Mouse (Mus musculus): ENCODE measurements around the gene Rpp25. TPM values are rescaled to one million over a fixed set of nuclear protein-coding genes. Genes with fewer than 3 reads are reported as not detected.

Gene Rpp25
- 0.40 and 1.1 TPM in 2 replicates for polyA plus RNA-seq (2015; fragmentation: Nextera tagmentation; extraction: Ambion mirVana)

DNA sequence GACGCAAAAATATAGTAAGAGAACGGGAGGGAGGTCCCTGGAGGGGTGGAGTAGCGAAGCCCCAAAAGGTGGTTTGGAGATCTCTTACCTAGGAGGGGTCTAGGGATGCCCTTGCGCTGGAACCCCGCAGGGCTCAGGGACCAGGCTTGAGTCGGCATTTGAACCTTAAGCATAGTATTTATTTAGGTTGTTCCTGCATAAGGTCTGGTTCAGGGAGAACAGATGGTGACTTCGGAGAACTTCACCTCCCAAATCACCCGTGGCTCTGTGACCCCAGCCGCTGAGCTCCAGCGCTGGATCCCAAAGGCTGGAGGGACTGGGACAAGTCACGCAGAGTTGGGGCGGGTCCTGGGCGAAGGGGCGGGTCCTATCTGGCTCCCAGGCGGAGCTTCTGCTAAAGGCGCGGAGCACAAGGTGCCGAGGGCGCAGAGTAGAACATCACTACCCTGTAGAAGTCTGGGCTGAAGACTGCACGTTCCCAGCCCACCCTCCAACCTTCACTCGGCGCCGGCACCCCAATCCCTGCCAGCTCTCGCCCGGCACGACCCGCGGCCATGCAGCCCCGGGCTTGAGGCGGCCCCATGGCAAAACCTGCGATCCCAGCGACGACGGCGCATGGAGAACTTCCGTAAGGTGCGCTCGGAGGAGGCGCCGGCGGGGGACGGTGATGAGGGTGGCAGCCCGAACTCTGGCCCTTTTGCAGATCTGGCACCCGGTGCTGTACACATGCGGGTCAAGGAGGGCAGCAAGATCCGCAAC, at the start of gene Rpp25:
Gene Rpp25, plus strand, starts transcription at position 405 of the 759 bp plus-strand sequence.
- Histone ChIP-seq H3K4me1 (peaks cover 32% of the 10 kb centered on the region), H3K4me3 (peak within 1 kb of the TSS; percentile 49), H3K9me3 (no peaks in the 10 kb centered on the region), H3K4me2 (peak within 1 kb of the TSS; percentile 98), H3K9ac (peak within 1 kb of the TSS; percentile 23; the same call in 1 of the 2 replicates), H3K27ac (no peak within 1 kb of the TSS), H3K36me3 (no peaks in the 10 kb centered on the region), H3K27me3 (peaks cover 78% of the 10 kb centered on the region)
- peak; percentile 21; the same call in 1 of the 2 replicates for ATAC-seq (ENCODE audit: insufficient number of reproducible peaks, low FRiP score, low TSS enrichment, low read depth)
- under 1% methylated on average over 46 of the region's 46 CpGs for WGBS

DNA sequence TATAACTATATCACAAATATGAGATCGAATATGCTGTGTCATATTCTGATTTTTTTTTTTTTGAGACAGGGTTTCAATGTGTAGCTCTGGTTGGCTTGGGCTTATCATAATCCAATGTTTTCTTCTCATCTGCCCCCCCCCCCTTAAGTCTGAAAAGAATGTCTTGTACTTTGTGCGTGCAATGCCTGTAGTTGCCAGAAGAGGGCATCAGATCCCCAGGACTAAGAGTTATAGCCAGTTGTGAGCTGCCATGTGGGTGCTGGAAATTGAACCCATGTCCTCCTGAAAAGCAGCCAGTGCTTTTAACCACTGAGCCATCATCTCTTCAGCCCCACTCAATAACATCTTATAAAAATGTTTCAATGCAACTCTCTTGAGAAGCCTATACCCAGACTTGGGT, 44.1 kb upstream of the Rpp25 start:
- H3K9me3 ChIP-seq, result no peaks in the 10 kb centered on the region
- no peaks in the 10 kb centered on the region for H3K27me3 ChIP-seq
- H3K4me2 ChIP-seq, result no peak overlapping the region
- no peak overlapping the region for H3K4me3 ChIP-seq
- no peak overlapping the region for H3K9ac ChIP-seq
- ATAC-seq (ENCODE audit: insufficient number of reproducible peaks, low FRiP score, low TSS enrichment, low read depth), result no peak
- H3K4me1 ChIP-seq, result no peaks in the 10 kb centered on the region
- 96% methylated on average over 2 of the region's 2 CpGs for WGBS
- H3K27ac ChIP-seq, result no peak overlapping the region
- H3K36me3 ChIP-seq, result no peaks in the 10 kb centered on the region

DNA sequence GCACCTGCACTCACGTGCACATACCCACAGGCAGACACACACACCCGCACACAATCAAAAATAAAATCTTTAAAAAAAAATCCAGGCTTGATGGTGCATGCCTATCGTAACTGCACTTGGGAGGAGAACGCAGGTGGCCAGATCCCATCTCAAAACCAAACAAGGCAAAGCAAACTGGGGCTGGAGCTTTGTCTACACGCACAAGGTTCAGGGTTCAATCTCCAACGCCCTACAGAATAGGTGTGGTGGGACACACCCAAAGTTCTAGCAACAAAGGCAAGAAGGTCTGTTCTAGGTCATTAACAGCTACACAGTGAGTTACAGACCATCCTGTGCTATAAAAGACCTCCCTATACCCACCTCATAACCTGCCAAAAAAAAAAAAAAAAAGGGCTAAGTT, 41.0 kb upstream of the Rpp25 start:
- 69% methylated on average over 6 of the region's 6 CpGs for WGBS
- no peaks in the 10 kb centered on the region for H3K9me3 ChIP-seq
- no peak for ATAC-seq (ENCODE audit: insufficient number of reproducible peaks, low FRiP score, low TSS enrichment, low read depth)

DNA sequence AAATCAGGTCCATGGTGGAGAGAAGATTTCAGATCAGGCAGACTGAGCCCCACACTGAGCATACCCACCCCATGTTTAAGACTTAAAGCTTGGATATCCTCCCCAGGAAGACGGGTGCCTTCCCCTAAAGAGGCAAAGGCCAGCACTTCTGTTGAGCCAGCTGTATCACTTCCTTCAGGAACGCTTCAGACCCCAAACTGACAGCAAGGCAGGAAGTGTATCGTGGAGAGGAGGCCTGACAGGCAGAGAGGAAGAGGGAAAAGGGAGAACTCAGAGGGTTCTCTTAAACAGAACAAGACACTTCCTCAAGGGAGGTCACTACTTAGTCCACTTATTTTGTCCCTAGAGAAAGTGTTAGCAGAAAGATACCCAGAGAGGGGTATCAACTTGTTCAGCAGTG, 37.7 kb upstream of the Rpp25 start:
- H3K36me3 ChIP-seq, result no peaks in the 10 kb centered on the region
- 70% methylated on average over 3 of the region's 3 CpGs for WGBS
- no peak overlapping the region for H3K27ac ChIP-seq
- H3K27me3 ChIP-seq, result no peaks in the 10 kb centered on the region
- H3K9ac ChIP-seq, result no peak overlapping the region
- peaks cover 16% of the 10 kb centered on the region for H3K4me1 ChIP-seq
- ATAC-seq (ENCODE audit: insufficient number of reproducible peaks, low FRiP score, low TSS enrichment, low read depth), result no peak
- no peak overlapping the region for H3K4me3 ChIP-seq
- H3K4me2 ChIP-seq, result no peak overlapping the region
- no peaks in the 10 kb centered on the region for H3K9me3 ChIP-seq

More for the DNA sequence above, 41.0 kb upstream of the Rpp25 start:
- Histone ChIP-seq H3K4me3 (no peak overlapping the region), H3K27me3 (no peaks in the 10 kb centered on the region), H3K36me3 (no peaks in the 10 kb centered on the region), H3K4me2 (no peak overlapping the region), H3K27ac (no peak overlapping the region), H3K4me1 (peaks cover 11% of the 10 kb centered on the region), H3K9ac (no peak overlapping the region)

DNA sequence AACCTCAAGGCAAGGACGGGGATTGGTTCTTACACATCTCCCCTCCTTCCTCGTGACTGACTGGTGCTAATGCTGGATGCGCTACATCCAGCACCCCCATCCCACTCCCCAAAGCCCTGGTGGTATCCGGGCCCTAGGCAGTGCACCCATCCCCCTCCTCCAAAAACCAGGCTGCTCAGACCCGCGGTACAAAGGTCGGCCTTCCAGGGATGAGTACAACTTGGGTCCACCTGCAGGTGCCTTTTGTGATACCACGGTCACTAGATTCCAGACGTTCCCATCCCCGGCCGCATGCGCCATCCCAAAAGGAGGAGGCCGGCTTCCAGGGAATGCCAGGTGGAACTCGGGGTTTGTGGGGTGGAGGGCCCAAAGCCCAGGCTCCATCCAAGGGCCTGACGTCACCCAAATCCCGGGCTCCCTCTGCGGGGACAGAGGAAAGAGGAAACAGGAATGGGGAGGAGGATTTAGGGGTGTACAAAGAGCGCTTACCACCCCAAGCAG, 36.5 kb upstream of the Rpp25 start:
- no peaks in the 10 kb centered on the region for H3K27me3 ChIP-seq
- no peaks in the 10 kb centered on the region for H3K36me3 ChIP-seq
- no peak overlapping the region for H3K27ac ChIP-seq
- no peaks in the 10 kb centered on the region for H3K9me3 ChIP-seq
- H3K4me1 ChIP-seq, result peaks cover 16% of the 10 kb centered on the region
- peak overlapping the region; percentile 70 for H3K4me3 ChIP-seq
- H3K9ac ChIP-seq, result peak overlapping the region; percentile 56
- 2% methylated on average over 18 of the region's 18 CpGs for WGBS
- ATAC-seq (ENCODE audit: insufficient number of reproducible peaks, low FRiP score, low TSS enrichment, low read depth), result 0 out of 2 replicates have a peak, but pooled peaks have one; percentile 15
- H3K4me2 ChIP-seq, result peak overlapping the region; percentile 93

DNA sequence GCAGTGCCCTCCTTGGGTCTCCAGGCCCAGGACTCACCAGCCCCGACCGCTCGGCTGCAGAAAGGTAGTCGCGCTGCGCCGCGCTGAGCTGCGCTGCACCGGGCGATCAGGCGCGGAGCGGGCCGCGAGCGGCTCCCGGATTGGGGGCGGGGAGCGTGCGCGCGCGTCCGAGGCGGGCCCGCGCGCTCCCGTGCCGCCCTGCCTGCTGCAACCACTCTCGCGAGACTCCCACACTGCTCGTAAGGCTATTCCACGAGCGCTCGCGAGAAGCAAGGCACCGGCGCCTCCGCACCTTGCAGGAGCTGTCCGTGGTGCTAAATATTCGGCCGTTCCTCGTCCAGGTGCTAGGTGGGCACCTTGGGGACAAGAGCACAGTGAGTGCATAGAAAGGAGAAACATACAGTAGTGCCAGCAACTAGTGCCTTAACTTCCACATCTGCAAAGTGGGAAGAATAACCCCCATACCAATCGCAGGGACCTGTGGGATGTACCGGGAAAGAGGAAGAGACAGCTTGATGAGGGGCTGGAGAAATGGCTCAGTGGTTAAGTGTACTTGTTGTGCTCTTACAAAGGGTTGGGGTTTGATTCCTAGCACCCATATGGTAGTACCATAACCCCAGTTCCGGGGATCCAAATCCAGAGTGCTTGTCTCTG, 35.8 kb upstream of the Rpp25 start, which contains the start of gene Scamp5:
Gene Scamp5, minus strand, starts transcription at position 165 of the 654 bp plus-strand sequence.
- Histone ChIP-seq H3K27ac (0 out of 2 replicates have a peak within 1 kb of the TSS, but pooled peaks have one; percentile 43), H3K4me1 (peaks cover 16% of the 10 kb centered on the region), H3K4me2 (peak within 1 kb of the TSS; percentile 93), H3K27me3 (no peaks in the 10 kb centered on the region), H3K36me3 (no peaks in the 10 kb centered on the region), H3K4me3 (peak within 1 kb of the TSS; percentile 70), H3K9me3 (no peaks in the 10 kb centered on the region), H3K9ac (peak within 1 kb of the TSS; percentile 56)
- 2% methylated on average over 48 of the region's 48 CpGs for WGBS
- peak; percentile 84 for ATAC-seq (ENCODE audit: insufficient number of reproducible peaks, low FRiP score, low TSS enrichment, low read depth)

DNA sequence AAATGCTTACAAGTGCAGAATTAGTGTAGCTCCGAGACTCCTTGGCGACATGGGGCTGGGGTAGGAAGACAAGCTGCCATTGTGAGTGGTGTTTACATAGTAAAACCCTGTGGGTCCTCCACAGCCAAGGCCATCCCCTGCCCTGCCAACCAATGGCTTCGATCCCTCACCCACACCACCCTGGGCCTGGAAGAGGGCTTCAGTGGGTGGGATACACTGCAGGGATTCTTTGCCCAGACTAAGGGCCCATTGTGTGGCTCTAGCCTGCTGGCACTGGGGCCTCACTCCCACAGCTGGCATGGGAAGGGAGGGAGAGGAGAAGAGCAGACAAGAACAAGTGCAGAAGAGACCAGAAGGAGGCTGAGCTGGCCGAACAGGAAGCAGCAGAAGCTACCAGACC, 34.9 kb upstream of the Rpp25 start:
- no peaks in the 10 kb centered on the region for H3K27me3 ChIP-seq
- H3K4me2 ChIP-seq, result no peak overlapping the region
- H3K36me3 ChIP-seq, result no peaks in the 10 kb centered on the region
- H3K4me3 ChIP-seq, result no peak overlapping the region
- H3K9ac ChIP-seq, result no peak overlapping the region
- no peak for ATAC-seq (ENCODE audit: insufficient number of reproducible peaks, low FRiP score, low TSS enrichment, low read depth)
- no peaks in the 10 kb centered on the region for H3K9me3 ChIP-seq
- no peak overlapping the region for H3K27ac ChIP-seq
- 67% methylated on average over 4 of the region's 4 CpGs for WGBS
- peaks cover 16% of the 10 kb centered on the region for H3K4me1 ChIP-seq

DNA sequence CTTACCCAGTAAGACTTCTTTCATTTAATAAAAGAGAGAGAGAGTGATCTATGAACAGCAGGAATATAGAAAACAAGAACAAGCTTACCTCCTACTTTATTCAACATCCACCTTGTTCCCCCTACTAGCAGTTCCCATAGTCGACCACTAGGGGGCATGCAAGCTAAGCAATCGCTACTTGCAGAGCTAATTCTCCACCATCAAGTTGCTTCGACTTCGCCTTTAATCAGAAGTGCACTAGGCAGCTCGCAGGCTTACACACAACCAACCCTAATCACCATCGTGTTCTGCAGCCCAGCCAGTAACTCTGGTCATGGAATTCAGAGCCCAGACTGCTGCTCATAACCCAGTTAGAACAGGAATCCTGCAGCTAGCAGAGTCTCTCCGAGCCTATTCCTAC, 18.1 kb upstream of the Rpp25 start:
- H3K9ac ChIP-seq, result no peak overlapping the region
- no peak overlapping the region for H3K4me3 ChIP-seq
- 15% methylated on average over 7 of the region's 7 CpGs for WGBS
- no peak for ATAC-seq (ENCODE audit: insufficient number of reproducible peaks, low FRiP score, low TSS enrichment, low read depth)
- H3K27ac ChIP-seq, result no peak overlapping the region
- H3K4me2 ChIP-seq, result no peak overlapping the region
- no peaks in the 10 kb centered on the region for H3K4me1 ChIP-seq
- no peaks in the 10 kb centered on the region for H3K36me3 ChIP-seq
- H3K9me3 ChIP-seq, result no peaks in the 10 kb centered on the region
- no peaks in the 10 kb centered on the region for H3K27me3 ChIP-seq

DNA sequence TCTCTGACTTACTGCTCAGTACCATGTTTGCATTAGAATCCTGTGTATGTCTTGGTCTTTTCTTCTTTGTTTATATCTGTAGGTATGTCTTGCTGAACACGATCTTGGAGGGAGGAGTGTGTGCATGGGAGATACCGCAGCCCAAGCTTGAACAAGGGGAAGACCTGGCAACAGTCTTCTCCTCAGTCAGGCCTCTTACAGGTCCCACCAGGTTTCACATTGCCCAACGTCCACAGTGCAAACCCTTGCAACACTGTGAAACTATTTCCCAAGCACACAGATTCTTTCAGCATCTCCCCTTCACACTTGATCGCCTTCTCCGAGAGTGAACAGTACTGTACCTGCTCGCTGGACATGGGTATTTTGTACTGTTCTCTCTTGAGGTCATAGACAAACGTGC, 16.0 kb upstream of the Rpp25 start:
- H3K4me1 ChIP-seq, result no peaks in the 10 kb centered on the region
- no peak overlapping the region for H3K9ac ChIP-seq
- no peaks in the 10 kb centered on the region for H3K27me3 ChIP-seq
- 73% methylated on average over 7 of the region's 7 CpGs for WGBS
- H3K4me2 ChIP-seq, result no peak overlapping the region
- no peaks in the 10 kb centered on the region for H3K9me3 ChIP-seq
- H3K4me3 ChIP-seq, result no peak overlapping the region
- ATAC-seq (ENCODE audit: insufficient number of reproducible peaks, low FRiP score, low TSS enrichment, low read depth), result no peak
- H3K27ac ChIP-seq, result no peak overlapping the region
- no peaks in the 10 kb centered on the region for H3K36me3 ChIP-seq

DNA sequence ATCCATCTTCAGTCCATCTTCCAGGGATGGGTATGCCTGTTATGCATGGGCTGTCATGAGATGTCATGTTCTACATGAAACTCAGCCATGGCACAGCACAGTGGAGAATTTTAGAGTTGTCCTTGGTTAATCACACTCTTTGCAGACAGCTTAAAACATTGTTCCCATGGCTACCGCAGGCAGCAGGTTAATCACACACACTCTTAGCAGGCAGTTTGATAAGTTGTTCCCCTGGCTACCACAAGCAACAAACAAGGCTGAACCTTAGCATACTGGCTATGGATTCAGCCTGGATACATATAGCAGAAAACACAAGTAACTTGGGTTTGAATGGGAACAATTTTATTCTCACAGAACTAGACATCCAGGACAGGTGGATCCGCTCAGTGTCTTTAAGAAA, 10.3 kb upstream of the Rpp25 start:
- no peak for ATAC-seq (ENCODE audit: insufficient number of reproducible peaks, low FRiP score, low TSS enrichment, low read depth)
- WGBS, result 88% methylated on average over 2 of the region's 2 CpGs
- Histone ChIP-seq H3K9ac (no peak overlapping the region), H3K36me3 (no peaks in the 10 kb centered on the region), H3K27me3 (0 out of 2 replicates have a peak, but pooled peaks cover under 1% of the 10 kb centered on the region), H3K4me3 (no peak overlapping the region), H3K27ac (no peak overlapping the region), H3K9me3 (no peaks in the 10 kb centered on the region), H3K4me1 (no peaks in the 10 kb centered on the region), H3K4me2 (no peak overlapping the region)

DNA sequence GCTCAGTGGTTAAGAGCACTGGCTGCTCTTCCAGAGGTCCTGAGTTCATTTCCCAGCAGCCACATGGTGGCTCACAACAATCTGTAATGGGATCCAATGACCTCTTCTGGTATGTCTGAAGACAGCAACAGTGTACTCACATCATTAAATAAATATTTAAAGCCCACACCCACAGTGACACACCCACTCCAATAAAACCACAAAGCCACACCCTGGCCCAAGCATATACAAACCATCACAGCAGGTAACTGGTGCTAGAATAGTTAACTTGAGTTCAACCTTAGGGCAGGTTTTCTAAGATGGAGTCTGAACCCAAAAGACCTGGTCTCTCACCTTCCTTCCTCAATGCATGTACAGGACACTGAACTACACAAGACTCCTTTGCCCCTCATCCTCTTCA, 8.9 kb upstream of the Rpp25 start:
- H3K4me3 ChIP-seq, result no peak overlapping the region
- ATAC-seq (ENCODE audit: insufficient number of reproducible peaks, low FRiP score, low TSS enrichment, low read depth), result no peak
- no peaks in the 10 kb centered on the region for H3K36me3 ChIP-seq
- no peak overlapping the region for H3K9ac ChIP-seq
- H3K27ac ChIP-seq, result no peak overlapping the region
- H3K4me2 ChIP-seq, result no peak overlapping the region
- no peaks in the 10 kb centered on the region for H3K9me3 ChIP-seq
- H3K27me3 ChIP-seq, result peaks cover 13% of the 10 kb centered on the region
- no peaks in the 10 kb centered on the region for H3K4me1 ChIP-seq

DNA sequence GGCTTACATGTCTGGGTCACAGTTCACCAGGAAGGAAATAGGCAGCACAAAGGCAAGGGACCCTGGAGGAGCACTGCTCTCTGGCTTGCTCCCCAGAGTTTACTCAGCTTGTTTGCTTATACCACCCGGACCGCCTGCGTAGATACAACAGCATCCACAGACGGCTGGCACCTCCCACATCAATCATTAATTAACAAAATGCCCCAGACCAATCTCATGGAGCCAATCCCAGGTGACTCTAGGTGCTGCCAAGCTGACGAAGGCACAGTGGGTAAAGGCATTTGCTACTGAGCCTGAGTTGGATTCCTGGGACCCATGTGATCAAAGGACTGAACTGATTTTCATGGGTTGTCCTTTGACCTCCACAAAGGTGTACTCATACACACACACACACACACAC, 6.6 kb upstream of the Rpp25 start:
- Histone ChIP-seq H3K27me3 (peaks cover 35% of the 10 kb centered on the region), H3K9me3 (no peaks in the 10 kb centered on the region), H3K27ac (no peak overlapping the region), H3K4me2 (no peak overlapping the region), H3K36me3 (no peaks in the 10 kb centered on the region), H3K9ac (no peak overlapping the region), H3K4me1 (peaks cover 6% of the 10 kb centered on the region), H3K4me3 (no peak overlapping the region)
- no peak for ATAC-seq (ENCODE audit: insufficient number of reproducible peaks, low FRiP score, low TSS enrichment, low read depth)
- 70% methylated on average over 5 of the region's 5 CpGs for WGBS

All from limb, embryonic 15.5 days (tissue).